Mouse (Mus musculus) gastrocnemius, adult 2 months (tissue): ENCODE measurements at regions not wholly inside any gene's neighbourhood (a gene's known extent, or its start where the extent isn't known, plus 50 kb on each side); places are given as distances from the start of the nearest gene placed in this dataset.

Experiments used
- DNase-seq: peaks from one replicate; pipeline ENCODE4 v3.0.0; 2022
- H3K27ac ChIP-seq: fragments of 200-600 bp; 2 replicates; pipeline ENCODE4 v1.8.1; 2022; ENCODE audit warnings: mild to moderate bottlenecking
- H3K4me3 ChIP-seq: fragments of 200-600 bp; 2 replicates; pipeline ENCODE4 v1.8.1; 2022; ENCODE audit warnings: mild to moderate bottlenecking, moderate library complexity
- CTCF ChIP-seq: fragments of 200-600 bp; IDR thresholded peaks from 2 replicates; pipeline ENCODE4 v1.8.1; 2022; ENCODE audit warnings: antibody characterized with exemption, mild to moderate bottlenecking, moderate library complexity
- intact Hi-C: fragments of 180-260 bp; cut with DNase I; formaldehyde crosslinking; loops from one replicate; pipeline ENCODE4 v1.15.1; 2025

DNA sequence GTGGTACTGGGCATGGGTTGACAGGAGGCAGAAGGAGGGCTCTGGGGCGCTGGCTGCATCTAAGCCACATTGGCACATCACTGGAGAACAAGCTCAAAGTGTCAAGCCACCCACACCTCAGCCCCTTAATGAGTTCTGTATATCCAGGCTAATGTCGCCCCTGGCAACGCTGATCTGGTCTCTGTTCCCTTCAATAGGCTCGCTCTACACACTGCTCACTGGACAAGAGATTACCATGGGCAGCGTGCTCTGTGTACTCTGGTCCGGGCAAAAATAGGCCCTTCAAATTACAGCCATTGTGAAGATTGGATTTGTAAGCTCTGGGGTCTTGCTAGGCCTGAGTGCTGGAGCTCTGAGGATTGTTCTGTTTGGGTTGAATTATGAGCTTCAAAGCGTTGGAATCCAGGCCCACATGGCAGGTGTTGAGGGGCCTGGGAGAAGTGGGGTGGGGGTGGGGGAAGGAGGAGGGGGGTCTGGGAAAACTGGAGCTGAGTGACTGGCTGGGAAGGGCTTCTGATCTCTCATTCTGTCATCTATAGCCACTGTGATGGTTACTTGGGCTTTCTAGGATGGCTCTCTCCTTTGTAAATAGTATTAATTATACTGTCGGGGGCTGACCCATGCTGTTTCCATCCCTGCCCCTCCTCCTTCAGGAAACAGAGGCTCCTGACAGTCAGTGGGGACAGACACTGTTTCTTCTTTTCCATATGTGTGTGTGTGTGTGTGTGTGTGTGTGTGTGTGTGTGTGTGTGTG lies 122.2 kb downstream of the Matn1 start:
- TF ChIP-seq CTCF: no peak
- intact Hi-C loops: no loop called here

DNA sequence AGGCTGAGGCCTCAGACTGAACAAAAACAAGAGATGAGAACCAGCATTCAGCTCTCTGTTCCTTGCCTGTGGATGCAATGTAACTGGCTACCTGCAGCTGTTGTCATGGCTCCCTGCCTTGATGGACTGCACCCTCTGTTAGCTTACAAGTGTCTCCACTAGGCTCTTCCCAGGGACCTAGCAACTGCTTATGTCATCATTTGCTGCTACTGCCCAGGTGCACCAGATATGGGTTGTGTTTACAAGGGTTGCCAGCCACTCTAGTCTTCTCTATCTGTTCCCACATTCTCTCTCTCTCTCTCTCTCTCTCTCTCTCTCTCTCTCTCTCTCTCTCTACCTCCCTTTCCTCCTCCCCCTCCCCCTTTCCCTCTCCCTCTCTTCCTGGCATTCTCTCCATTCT lies 126.4 kb downstream of the Matn1 start:
- no peak for DNase-seq
- no peak for TF ChIP-seq CTCF
- intact Hi-C loops: no loop called here
- Histone ChIP-seq H3K4me3 (no peak overlapping the region), H3K27ac (no peak overlapping the region)

More for the DNA sequence above, 122.2 kb downstream of the Matn1 start:
- DNase-seq: no peak
- H3K27ac ChIP-seq: no peak overlapping the region
- H3K4me3 ChIP-seq: no peak overlapping the region

DNA sequence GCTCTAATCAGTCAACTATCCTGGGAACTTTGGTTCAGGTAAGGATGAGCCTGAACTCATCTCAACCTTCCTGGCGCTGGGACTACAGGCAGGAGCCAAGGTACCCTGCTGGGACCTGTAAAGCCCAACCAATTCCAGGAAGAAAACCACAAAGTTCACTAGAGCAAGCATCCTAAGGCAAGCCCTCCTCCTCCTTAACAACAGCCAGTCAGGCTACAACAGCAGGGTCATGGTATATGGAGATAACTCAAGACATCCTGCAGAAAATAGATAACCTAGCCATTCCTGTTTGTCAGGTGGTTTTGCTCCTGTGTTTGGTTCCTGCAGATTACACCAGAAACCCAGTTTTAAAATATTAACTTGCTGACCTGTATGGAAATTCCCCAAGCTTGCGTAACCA lies 128.4 kb downstream of the Matn1 start:
- no peak for DNase-seq
- no peak overlapping the region for H3K4me3 ChIP-seq
- intact Hi-C loops: no loop called here
- no peak for TF ChIP-seq CTCF
- no peak overlapping the region for H3K27ac ChIP-seq

DNA sequence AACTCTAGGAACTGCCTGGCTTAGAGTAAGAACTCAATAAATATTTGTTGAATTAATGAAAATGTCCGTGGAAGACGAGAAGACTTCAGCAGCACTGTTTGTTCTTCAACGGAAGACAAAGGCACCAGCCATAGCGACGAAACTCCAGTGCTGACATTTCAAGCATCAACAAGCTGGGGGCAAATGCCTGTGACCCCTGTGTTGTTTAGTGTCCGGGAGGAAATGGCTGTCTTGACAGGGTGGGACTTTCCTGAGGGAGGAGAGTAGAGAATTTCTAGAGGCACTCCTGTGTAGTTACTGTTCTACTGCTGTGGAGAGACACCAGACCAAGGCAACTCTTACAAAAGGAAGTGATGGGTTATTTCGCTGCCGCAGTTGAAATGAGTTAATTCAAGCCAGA lies 129.2 kb downstream of the Matn1 start:
- Histone ChIP-seq H3K4me3 (no peak overlapping the region), H3K27ac (no peak overlapping the region)
- intact Hi-C loops: no loop called here
- DNase-seq: no peak
- no peak for TF ChIP-seq CTCF

DNA sequence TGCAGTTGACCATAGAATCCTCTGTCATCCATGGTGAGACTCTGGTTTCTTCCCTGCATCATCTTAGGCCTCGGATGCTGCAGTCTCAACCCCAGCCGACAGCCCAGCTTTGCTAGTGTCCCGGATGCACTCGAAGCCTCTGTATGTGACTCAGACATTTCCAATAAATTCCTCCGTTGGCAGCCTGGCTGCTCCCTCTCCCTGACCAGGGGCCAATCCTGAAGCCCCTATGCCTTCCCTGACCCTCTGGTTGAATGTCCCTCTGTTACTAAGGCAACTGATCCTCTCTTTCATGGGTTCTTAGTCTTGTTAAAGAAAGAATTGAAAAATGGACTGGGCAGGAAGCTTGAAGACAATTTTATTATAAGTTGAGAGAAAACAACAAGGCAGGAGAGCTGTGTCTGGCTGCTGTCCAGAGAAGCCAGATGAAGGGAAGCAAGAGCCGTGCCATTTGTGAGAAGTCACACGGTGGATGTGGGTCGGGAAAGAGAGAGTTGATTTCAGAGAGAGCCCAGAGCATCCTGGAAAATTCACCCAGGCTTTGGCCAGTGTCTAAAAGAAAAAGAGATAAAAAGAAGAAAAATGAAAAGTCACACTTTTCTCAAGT lies 131.2 kb downstream of the Matn1 start:
- no peak for DNase-seq
- Histone ChIP-seq H3K4me3 (no peak overlapping the region), H3K27ac (no peak overlapping the region)
- intact Hi-C loops: no loop called here
- TF ChIP-seq CTCF: no peak

DNA sequence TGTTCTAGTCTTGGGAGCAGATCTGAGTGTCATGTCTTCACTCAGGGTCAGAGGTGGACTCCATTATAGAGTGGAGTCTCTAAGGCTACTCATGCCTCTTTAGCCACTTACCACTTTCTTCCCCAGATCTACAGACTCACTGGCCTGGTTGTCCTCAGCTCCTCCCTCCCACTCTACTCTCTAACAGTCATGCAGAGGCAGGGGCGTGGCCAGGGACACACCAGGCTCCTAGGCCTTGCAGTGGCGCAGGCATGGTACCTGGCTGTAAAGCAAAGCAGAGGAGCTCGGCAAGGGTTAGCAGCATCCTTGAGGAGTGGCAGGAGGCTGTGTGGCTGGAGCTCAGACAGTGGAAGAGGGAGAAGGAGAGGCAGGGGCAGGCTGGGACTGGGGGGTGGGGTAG lies 132.4 kb downstream of the Matn1 start:
- no peak overlapping the region for H3K4me3 ChIP-seq
- TF ChIP-seq CTCF: no peak
- no peak overlapping the region for H3K27ac ChIP-seq
- intact Hi-C loops: no loop called here
- DNase-seq: no peak

DNA sequence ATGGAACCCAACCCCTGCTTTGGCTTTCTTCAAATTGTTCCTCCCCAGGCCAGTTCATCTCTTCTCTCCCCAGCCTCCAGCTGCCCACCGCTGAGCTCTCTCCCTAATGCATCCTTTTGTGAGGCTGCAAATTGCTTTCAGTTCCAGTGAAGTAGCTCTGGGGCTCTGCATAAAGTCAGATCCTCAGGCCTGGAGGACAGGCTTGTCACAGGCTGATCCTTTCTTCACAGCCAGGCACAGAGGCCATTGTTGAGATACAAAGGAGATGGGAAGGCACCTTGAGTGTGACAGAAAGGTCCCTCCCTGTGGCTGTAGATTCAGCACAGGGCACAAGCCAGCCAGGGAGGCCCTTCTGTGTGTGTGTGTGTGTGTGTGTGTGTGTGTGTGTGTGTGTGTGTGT lies 135.9 kb downstream of the Matn1 start:
- intact Hi-C loops: no loop called here
- no peak for TF ChIP-seq CTCF
- no peak for DNase-seq
- Histone ChIP-seq H3K4me3 (no peak overlapping the region), H3K27ac (no peak overlapping the region)

DNA sequence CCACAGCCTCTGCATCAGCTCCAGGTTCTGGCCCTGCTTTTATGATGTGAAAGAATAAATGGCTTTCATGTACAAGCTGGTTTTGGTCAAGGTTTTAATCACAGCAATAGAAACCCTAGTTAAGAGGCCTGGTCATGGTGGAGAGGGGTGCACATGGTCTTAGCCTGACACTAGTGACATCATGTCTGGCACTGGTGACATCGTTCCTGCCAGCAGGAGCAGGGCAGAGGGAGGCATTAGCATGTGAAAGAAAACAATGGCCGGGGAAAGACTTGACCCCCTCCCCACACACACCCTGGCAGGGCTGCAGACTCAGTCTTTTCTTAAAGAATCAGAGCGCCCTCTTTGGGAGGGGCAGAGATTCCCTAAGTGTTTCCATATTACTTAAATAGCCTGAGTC lies 139.2 kb downstream of the Matn1 start:
- no peak overlapping the region for H3K27ac ChIP-seq
- intact Hi-C loops: no loop called here
- DNase-seq: no peak
- H3K4me3 ChIP-seq: no peak overlapping the region
- TF ChIP-seq CTCF: no peak

DNA sequence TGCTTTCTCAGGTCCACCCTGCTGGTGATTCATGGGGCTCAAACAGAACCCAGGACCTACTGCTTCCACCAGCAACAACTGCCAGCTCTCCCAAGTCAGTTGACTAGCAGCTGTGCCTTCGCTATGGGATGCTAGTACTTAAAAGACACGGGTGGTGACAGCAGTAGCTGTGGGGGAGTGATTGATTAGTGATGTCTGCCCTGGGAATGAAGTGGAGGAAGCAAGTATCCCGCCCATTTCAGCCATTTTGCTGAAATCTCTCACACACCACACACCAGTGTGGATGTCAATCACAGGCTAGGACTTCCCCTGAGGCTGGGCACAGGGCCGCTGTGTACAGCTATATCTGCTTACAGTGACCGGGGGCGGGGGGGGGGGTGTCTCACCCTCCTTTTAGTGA lies 153.2 kb downstream of the Matn1 start:
- Histone ChIP-seq H3K4me3 (no peak overlapping the region), H3K27ac (no peak overlapping the region)
- no peak for TF ChIP-seq CTCF
- no peak for DNase-seq
- intact Hi-C loops: no loop called here

DNA sequence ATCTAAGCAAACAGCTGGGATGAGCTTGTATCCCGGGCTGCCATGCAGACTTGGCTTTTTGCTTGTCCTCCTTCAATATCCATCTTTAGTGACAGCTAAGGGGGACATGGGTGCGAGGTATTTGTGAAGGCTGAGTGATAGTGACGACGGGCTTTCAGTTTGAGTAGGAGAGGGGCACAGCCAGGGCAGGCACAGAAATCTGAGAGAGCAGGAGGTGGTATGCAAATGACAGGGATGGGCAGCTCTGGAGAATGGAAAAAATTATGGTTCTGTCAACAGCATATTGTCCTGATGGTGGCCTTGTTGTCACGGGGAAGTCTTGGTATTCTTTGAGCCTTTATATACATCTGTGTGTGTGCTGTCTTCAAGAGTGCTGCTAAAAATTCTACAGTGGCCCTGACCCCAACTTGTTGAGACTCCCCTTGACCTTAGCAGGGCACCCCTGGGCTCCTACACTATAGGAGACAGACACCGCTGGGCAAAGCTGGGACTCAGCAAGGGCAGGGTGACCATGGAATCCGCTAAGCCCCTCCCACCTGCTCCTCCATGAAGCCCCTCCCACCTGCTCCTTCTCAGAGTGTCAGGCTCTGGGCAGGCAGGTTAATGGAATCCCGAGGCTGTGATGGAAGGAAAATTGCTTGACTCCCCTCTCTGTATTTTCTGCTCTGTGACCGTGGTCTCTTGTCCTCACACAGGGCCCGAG lies 156.1 kb downstream of the Matn1 start:
- DNase-seq: no peak
- TF ChIP-seq CTCF: no peak
- Histone ChIP-seq H3K4me3 (no peak overlapping the region), H3K27ac (no peak overlapping the region)
- intact Hi-C loops: no loop called here

DNA sequence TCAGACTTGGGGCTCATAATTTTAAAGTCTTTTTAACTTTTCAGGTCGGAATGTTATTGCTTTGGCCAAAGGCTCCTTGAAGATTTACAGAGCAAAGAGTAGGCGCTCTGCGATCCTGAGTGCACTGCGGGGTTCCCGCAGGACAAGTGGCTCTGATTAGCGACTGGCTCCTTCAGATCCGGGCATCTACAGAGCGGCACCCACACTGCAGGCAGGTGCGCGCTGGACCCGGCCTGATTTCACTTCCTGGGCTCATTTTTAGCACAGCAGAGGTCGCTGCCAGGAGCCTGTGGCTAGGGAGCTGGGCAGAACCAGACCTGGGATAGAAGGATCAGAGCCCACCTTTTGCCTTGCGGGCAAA lies 156.6 kb downstream of the Matn1 start:
- no peak overlapping the region for H3K4me3 ChIP-seq
- H3K27ac ChIP-seq: no peak overlapping the region
- intact Hi-C loops: no loop called here
- no peak for DNase-seq
- no peak for TF ChIP-seq CTCF

DNA sequence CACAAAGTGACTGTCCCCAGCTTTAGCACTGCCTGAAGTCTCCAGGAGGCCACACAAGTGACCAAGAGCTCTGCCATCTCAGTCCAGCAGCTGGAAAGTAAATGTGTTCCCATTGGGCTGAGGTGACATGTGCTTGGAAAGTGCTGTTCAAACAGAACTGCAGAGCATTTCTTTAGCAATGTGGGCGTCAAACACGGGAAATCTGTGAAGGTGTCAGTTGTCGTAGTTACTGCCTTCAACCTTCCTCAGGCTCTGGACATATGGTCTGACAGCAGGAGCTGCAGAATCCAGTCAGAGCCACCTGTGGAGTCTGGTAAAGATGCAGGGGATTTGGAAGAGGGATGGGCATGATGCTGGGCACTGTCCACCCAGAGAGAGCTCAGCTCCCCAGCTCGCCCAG lies 158.0 kb downstream of the Matn1 start:
- intact Hi-C loops: no loop called here
- H3K4me3 ChIP-seq: no peak overlapping the region
- no peak for TF ChIP-seq CTCF
- no peak overlapping the region for H3K27ac ChIP-seq
- DNase-seq: no peak

DNA sequence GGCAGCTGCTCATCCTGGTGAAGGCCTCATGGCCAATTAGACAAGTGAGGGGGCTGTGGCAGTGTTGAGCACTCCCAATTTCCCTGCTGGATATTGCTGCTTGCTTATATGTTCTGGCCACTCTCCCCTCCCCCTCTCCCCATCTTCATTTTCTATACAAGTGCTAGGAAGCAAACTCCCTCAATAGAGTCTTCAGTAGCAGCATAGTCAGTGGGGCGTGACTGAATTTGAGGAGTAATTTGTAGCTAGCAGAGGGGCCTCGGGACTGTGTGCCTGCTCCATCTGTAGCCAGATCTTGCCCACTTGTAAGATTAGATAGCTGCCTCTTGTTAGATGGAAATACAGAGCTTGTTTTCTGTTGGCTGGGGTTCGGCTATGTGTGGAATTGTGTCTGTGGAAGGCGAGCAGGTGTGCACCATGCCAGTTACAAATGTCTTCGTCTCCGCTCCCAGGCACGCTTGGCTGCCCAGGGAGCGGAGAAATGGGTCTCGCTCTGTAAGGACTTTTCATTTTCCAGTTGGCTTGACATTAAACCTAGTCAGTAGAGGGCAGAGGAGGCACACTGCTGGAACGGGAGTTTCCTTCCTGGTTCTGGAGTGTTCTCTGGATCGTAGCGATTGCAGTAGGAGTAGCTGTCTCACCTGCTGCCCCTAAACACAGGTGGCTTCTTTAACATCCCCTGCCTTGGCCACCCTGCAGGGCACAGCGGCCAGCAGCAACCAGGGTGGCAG lies 163.1 kb downstream of the Matn1 start:
- intact Hi-C loops: no loop called here
- TF ChIP-seq CTCF: no peak
- no peak for DNase-seq
- Histone ChIP-seq H3K4me3 (no peak overlapping the region), H3K27ac (no peak overlapping the region)
